ENCODE assay signal across 8 mouse cellular contexts in the genomic region with DNA sequence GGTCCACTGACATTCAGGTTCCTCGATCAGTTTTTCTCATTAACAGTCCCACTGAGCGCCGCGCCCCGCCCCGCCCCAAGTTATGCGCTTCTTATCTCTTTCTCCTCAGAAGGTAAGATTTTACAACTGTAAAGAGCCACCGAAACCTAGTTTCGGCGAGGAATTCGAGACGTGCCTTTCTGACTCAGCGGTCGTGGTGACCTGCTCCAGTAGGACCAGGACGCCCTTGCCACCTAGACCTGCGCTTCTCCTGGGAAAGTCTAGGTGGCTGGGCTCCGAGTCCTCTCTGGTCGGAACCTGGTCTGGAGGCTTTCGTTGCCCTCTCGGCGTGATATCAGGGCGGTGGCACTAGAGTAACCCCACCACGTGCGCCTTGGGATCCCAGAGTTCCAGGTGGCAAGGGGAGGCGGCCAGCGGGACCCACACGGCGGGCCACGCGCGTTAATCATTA. TPM values are rescaled to one million over a fixed set of nuclear protein-coding genes. Genes with fewer than 3 reads are reported as not detected.
DNase-seq lines count a peak whose midpoint lies in the region; ATAC-seq and TF ChIP-seq lines count a peak whose summit lies in the region.

No protein-coding gene starts in this region.

- H3K36me3 ChIP-seq in ES-E14 (ENCODE audit: control insufficient read depth, insufficient read depth, low read length, poor library complexity, severe bottlenecking) = no peaks in the 10 kb centered on the region
- H3K36me3 ChIP-seq in forebrain, embryonic 14.5 days (ENCODE audit: control insufficient read depth, insufficient read depth, low read length) = no peaks in the 10 kb centered on the region
- H3K36me3 ChIP-seq in liver, embryonic 16.5 days (ENCODE audit: control insufficient read depth, insufficient read depth) = no peaks in the 10 kb centered on the region

- H3K4me1 ChIP-seq in ES-E14 (ENCODE audit: control insufficient read depth in 2 of 2, insufficient read depth in 2 of 2, low read length in 2 of 2, poor library complexity in 1 of 2) = peaks cover 2 to 20% of the 10 kb centered on the region in 2 experiments
- H3K4me1 ChIP-seq in forebrain, embryonic 14.5 days (ENCODE audit: control insufficient read depth, insufficient read depth, low read length) = peaks cover 8% of the 10 kb centered on the region
- peaks cover 18% of the 10 kb centered on the region for H3K4me1 ChIP-seq in liver, embryonic 16.5 days (ENCODE audit: control insufficient read depth, low read depth, low read length)

- H3K27ac ChIP-seq in ES-E14 (ENCODE audit: insufficient read depth, low read depth, low read length, poor library complexity, severe bottlenecking) = no peak overlapping the region
- H3K27ac ChIP-seq in forebrain, embryonic 14.5 days (ENCODE audit: low read depth, low read length) = no peak overlapping the region
- peak overlapping the region; percentile 85 for H3K27ac ChIP-seq in liver, embryonic 16.5 days (ENCODE audit: low read length)

- ATAC-seq in forebrain, embryonic 14.5 days = no peak; the same call in 1 of the 2 replicates
- ATAC-seq in liver, embryonic 16.5 days (ENCODE audit: low read depth) = no peak

- under 1% methylated on average over 31 of the region's 31 CpGs for whole genome bisulfite sequencing in forebrain, embryonic 14.5 days
- under 1% methylated on average over 31 of the region's 31 CpGs for WGBS in liver, embryonic 16.5 days (ENCODE audit: insufficient replicate concordance)

- in situ Hi-C loops in ES-E14 (cut with MboI; ENCODE audit: low sequenced_read_pairs in 2 of 2, unreplicated experiment in 2 of 2) = no loop called here

- H3K4me2 ChIP-seq in forebrain, embryonic 14.5 days (ENCODE audit: low read length) = peak overlapping the region; percentile 83
- peak overlapping the region; percentile 71 for H3K4me2 ChIP-seq in liver, embryonic 16.5 days (ENCODE audit: low read depth, low read length)

- DNase-seq in kidney, adult 11 months = peak; percentile 97
- DNase-seq in kidney, postnatal 10 days = no peak
- DNase-seq in ES-E14 (ENCODE audit: low read depth, low spot score) = peak; percentile 50
- no peak for DNase-seq in forebrain, embryonic 14.5 days (ENCODE audit: low spot score)
- no peak for DNase-seq in right cerebral cortex, postnatal 10 days (ENCODE audit: low spot score in 2 of 2)
- no peak for DNase-seq in adrenal gland, adult (ENCODE audit: inconsistent age in 2 of 2, low spot score in 1 of 2)
- no peak for DNase-seq in retina, embryonic 14.5 days (ENCODE audit: low spot score)

- H3K4me3 ChIP-seq in ES-E14 (ENCODE audit: insufficient read depth in 1 of 2, low read depth in 1 of 2, low read length in 2 of 2, poor library complexity in 1 of 2, severe bottlenecking in 1 of 2) = peak overlapping the region; percentile 85 to 92
- H3K4me3 ChIP-seq in forebrain, embryonic 14.5 days (ENCODE audit: low read depth, low read length) = peak overlapping the region; percentile 54
- peak overlapping the region; percentile 67 for H3K4me3 ChIP-seq in liver, embryonic 16.5 days (ENCODE audit: low read depth, low read length)

- peaks cover 56% of the 10 kb centered on the region for H3K27me3 ChIP-seq in forebrain, embryonic 14.5 days (replicated peaks; ENCODE audit: control insufficient read depth, insufficient read depth, low read length)
- H3K27me3 ChIP-seq in liver, embryonic 16.5 days (ENCODE audit: control insufficient read depth, insufficient read depth, low read depth, low read length) = peaks cover 57% of the 10 kb centered on the region

- peak overlapping the region; percentile 83 for H3K9ac ChIP-seq in ES-E14 (ENCODE audit: insufficient read depth, low read depth, low read length, poor library complexity, severe bottlenecking)
- peak overlapping the region; percentile 59 for H3K9ac ChIP-seq in forebrain, embryonic 14.5 days (ENCODE audit: low read length)
- peak overlapping the region; percentile 67 for H3K9ac ChIP-seq in liver, embryonic 16.5 days (ENCODE audit: low read depth, low read length)

- no peaks in the 10 kb centered on the region for H3K9me3 ChIP-seq in ES-E14 (ENCODE audit: control insufficient read depth, insufficient read depth, low read depth, low read length)
- no peaks in the 10 kb centered on the region for H3K9me3 ChIP-seq in forebrain, embryonic 14.5 days (replicated peaks; ENCODE audit: control insufficient read depth, low read length)
- H3K9me3 ChIP-seq in liver, embryonic 16.5 days (replicated peaks; ENCODE audit: control insufficient read depth, low read length) = no peaks in the 10 kb centered on the region

TF ChIP-seq in ES-E14, 5 proteins besides CTCF, POLR2A, EP300 and RAD21:
- TF ChIP-seq MAFK (IDR thresholded peaks at IDR 0.05; ENCODE audit: insufficient read depth, low read depth, low read length) (no peak), CHD2 (IDR thresholded peaks at IDR 0.05; ENCODE audit: low read depth, low read length) (no peak), ZC3H11A (IDR thresholded peaks at IDR 0.05; ENCODE audit: borderline replicate concordance, low read depth, low read length) (no peak), ZNF384 (IDR thresholded peaks at IDR 0.05; ENCODE audit: low read depth, low read length) (no peak), HCFC1 (IDR thresholded peaks at IDR 0.05; ENCODE audit: borderline replicate concordance, insufficient read depth, low read length) (no peak)

RNA-seq across cellular contexts. Expression of gene Plekhg3, which starts 2.3 kb away (rescaled TPM):
- 10.9 and 12.1 TPM in 2 replicates for total RNA-seq in ES-E14 (2012; rRNA removed)
- 0.47 and 0.64 TPM in 2 replicates for polyA plus RNA-seq in forebrain, embryonic 14.5 days (2014; fragmentation: Nextera tagmentation; extraction: Ambion mirVana)
- 4.2 and 5.5 TPM in 2 replicates for polyA plus RNA-seq in liver, embryonic 16.5 days (2015; fragmentation: Nextera tagmentation; extraction: Ambion mirVana)

Comparison
In these comparisons a context has a peak if more than half of its experiments do, and no peak if none do; other contexts are left out.
1. DNase-seq: peak in kidney, adult 11 months (single experiment) and ES-E14 (single experiment); none in kidney, postnatal 10 days (single experiment), forebrain, embryonic 14.5 days (single experiment), right cerebral cortex, postnatal 10 days (0 of 2), adrenal gland, adult (0 of 2) and retina, embryonic 14.5 days (single experiment).
2. Peak in every context shown above with its lines, with median percentiles within 50 percentile points of each other: H3K4me3 ChIP-seq and H3K9ac ChIP-seq.